Mouse (Mus musculus) olfactory bulb, adult 2 months (tissue): ENCODE data around the gene Hoxd3.

Experiments used
- CTCF ChIP-seq: fragments of 200-500 bp; IDR thresholded peaks from 2 replicates; pipeline ENCODE4 v1.5.1; 2012; ENCODE audit warnings: low read depth, mild to moderate bottlenecking, low read length, moderate library complexity; ENCODE audit not compliant: insufficient read depth
- POLR2A ChIP-seq: fragments of 200-500 bp; IDR thresholded peaks from 2 replicates; pipeline ENCODE4 v1.6.1; 2012; ENCODE audit warnings: mild to moderate bottlenecking, low read depth, low read length, moderate library complexity; ENCODE audit not compliant: insufficient read depth

GRCm38 (mm10) chr2:74704999-74705466, 6.7 kb upstream of the Hoxd3 start:
- no peak for TF ChIP-seq CTCF
- TF ChIP-seq POLR2A, result no peak
